Mouse (Mus musculus): ENCODE results near the gene Cog8.
"Not testable (repeated sequence)": the region's sequence is repeated elsewhere in the genome, so short reads cannot be mapped to it uniquely, and the experiment has no call there.

The Cog8 gene

DNA sequence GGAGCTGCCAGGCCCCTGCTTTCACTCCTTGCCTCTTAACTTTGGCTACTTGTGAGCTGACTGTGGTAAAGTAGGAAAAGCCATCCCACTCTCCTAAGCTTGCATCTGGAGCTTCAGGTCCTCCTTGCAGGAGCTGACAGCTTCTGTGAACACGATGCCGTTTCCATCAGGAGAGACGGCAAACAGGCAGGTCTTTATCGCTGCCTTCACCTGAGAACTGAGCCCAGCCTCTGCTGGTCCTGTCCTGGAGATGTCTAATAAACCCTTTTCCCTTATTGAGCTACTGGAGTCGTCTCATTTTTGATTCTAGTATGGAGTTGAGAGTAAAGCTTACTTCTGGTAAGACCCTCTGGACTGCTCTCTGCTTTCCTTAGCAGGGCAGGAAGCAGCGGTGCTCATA is 11.0 kb downstream of the Cog8 start:
- DNase-seq (ENCODE audit: low read depth, low spot score): no peak

DNA sequence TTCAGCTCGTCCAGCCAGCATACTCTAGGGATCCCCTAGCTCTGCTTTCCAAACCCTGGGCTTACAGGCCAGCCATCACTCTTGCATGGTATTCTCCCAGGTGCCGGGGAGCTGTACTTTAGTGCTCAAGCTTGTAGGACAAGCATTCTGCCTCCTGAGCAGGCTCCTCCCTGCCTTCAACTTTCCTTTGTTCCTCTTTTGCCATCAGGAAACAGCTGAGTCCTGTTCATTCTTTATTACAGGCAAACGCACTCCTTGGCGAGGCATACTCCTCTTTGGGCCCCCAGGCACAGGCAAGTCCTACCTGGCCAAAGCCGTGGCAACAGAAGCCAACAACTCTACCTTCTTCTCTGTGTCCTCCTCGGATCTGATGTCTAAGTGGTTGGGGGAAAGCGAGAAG is 15.9 kb downstream of the Cog8 start:
- DNase-seq (ENCODE audit: low read depth, low spot score): no peak

DNA sequence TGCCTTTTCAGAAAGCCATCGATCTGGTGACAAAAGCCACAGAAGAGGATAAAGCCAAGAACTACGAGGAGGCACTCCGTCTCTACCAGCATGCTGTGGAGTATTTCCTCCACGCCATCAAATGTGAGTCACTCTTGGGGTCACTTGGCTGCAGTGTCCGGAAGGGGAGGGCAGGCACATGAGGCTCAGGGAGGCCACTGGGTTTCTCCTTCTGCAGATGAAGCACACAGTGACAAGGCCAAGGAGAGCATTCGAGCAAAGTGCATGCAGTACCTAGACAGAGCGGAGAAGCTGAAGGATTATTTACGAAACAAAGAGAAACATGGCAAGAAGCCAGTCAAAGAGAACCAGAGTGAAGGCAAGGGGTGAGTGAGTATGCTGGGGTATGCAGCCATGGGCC is 19.9 kb downstream of the Cog8 start:
- DNase-seq (ENCODE audit: low read depth, low spot score): no peak

DNA sequence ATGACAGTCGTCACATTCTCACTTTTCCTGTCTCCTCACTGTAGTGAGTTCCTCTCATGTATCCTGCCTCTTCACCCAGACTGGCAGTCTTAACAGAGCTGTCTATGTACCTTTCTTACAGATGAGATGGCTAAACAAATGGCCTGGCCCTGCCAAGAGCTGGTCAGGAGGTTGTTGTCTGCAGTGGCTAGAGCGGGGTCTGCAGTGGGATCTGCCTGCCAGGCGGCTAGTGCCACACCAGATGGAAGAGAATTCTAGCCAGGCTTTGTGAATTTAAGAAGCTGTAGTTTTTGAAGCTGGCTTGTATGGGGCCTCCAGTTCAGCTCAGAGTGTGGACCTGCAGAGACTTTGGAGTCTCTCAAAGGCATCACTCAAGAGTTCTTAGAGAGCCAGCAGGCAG is 20.8 kb downstream of the Cog8 start:
- DNase-seq (ENCODE audit: low read depth, low spot score): no peak

DNA sequence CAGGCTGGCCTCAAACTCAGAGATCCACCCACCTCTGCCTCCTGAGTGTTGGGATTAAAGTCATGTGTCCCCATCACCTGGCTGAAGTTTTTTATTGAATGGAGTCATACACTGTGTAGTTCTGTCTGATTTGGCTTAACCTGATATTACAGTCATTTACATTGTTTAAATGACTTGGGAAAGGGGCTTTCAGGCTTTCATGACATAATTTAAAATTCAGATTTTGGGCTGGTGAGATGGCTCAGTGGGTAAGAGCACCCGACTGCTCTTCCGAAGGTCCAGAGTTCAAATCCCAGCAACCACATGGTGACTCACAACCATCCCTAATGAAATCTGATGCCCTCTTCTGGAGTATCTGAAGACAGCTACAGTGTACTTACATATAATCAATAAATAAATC is 22.9 kb downstream of the Cog8 start:
- not testable (repeated sequence) for DNase-seq (ENCODE audit: low read depth, low spot score)

DNA sequence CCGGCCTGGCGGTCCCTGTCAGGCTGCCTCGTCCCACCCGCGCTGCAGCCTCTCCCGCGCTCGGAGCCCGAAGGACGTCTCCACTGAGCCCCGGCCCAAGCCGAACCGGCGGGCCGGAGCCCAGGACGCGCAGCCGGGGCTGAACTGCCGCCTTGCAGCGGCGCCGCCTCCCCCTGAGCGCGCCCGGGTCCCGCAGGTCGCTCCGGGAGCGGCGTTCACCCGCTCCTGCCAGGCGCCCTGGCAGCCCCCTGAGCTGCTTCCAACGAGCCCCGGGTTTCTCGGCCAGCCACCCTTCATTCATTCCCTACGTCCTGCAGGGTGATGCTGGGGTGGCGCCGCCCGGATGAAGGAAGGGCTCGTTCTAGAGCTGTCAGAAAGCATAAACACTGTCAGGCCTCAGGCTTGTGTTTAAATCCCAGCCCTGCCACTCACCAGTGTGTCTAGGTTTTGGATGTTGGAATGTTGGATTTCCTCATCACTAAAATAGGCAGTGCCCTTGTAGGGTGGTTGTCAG is 24.9 kb downstream of the Cog8 start:
- DNase-seq (ENCODE audit: low read depth, low spot score): no peak

DNA sequence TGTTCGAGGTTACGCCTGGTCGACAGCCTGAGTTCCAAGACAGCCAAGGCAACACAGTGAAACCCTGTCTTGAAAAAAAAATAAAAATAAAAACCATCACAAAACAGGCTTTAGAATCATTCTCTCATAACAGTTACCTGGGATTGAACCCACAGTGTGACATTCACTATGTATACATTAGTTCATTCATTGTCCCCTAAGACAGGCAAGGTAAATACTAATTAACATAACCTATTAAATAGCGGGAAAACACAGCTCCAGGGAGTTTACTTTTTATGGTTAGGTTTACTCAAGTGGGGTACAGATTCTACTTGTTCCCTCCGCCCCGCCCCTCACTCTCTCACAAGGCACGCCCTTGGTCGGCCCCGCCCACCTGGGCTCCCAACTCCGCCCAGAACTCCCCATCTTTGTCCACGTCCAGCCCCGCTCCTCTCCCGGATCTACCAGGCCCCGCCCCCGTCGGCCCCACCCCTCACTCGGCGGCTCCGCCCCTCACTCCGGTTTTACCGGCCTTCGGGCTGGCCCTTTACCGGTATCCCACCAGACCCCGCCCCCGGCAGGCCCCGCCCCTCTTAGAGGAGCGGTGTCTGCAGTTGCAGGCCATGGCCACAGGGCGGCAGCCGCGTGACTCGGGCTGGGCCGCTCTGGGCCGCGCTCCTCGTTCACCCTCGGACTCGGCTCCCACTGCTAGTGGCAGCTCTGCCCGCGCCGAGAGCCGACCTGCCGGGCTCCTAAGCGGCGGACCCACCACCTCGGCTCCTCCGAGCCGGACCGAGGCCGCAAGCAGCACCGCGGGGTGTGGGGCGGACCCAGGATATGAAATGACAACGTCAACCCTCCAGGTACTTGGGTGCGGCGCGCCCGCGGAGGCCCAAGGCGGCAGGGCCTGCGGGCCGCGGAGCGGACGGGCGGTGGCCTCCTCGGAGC is 25.6 kb downstream of the Cog8 start, which contains the start of gene Vps4a:
Vps4a (plus strand) TSS at position 573 of the 927 bp plus-strand sequence.
- DNase-seq (ENCODE audit: low read depth, low spot score): peak; percentile 91

DNA sequence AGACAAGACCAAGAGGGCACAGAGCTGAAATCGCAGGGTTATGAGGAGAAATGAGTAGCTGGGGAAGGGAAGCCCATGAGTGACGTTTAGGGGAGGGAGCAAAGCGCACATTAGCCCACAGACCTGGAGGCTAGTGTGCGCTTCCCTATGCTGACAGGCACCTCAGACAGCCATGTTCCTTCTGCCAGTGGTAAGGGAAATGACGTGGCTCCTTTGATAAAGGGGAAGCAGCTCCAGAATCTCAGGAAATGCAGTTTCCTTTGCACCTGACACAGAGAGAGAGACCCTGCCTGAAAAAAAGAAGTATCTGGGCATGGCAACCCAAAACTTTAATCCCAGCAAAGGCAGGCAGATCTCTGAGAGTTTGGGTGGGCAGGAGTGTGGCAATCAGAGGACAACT is 26.4 kb downstream of the Cog8 start:
- DNase-seq (ENCODE audit: low read depth, low spot score): no peak

DNA sequence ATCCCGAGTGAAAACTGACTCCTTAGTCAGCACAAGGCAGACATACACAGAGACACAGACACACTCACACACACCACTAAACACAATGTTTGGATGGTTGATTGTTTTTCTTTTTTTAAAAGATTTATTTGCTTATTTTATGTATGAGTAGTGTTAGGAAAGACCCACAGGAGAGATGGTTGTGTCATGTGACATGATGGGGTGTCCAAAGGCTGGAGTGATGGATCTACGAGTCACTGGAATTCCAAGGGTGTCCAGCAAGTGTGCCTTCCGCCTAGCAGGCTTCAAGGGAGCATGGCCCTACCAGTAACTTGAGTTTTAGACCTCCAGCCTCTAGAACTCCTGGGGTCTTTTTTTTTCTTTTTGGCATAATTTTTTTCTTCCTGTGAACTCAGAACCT is 27.2 kb downstream of the Cog8 start:
- DNase-seq (ENCODE audit: low read depth, low spot score): no peak

DNA sequence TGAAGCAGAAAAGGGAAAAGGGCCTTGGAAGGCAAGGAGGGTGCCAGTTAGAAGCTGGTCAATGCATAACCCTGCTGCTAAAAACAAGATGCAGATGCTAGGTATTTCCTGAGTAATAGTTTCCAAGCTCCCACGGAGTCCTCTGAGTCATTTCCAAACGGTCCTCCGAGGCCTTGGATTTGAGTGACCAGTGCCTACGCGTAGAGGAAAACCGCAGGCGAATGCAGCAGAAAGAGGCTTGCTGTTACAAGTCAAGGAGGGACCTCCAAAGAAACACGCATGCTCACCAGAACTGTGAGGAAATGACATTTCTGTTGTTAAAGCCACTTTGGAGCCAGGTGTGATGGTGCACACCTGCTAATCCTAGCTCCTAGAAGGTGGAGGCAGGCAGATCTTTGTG is 33.0 kb downstream of the Cog8 start:
- DNase-seq (ENCODE audit: low read depth, low spot score): no peak

DNA sequence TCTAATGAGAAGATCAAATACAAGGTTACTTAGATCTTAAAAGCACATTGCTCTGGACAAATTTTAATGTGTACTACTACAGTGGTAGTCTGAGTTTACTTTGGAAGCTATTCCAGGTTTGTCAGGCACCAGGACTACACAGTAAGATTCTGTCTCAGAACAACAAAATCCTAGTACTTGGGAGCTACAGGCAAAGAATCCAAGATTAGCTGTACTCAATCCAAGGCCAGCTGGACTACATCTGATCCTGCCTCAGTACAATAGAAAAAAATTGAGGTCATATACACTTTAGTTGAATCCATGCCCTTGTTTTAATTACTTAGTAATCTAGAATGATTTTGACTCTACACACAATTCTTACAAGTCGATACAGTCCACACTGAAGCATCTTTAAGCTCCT is 41.6 kb downstream of the Cog8 start:
- DNase-seq (ENCODE audit: low read depth, low spot score): no peak

DNA sequence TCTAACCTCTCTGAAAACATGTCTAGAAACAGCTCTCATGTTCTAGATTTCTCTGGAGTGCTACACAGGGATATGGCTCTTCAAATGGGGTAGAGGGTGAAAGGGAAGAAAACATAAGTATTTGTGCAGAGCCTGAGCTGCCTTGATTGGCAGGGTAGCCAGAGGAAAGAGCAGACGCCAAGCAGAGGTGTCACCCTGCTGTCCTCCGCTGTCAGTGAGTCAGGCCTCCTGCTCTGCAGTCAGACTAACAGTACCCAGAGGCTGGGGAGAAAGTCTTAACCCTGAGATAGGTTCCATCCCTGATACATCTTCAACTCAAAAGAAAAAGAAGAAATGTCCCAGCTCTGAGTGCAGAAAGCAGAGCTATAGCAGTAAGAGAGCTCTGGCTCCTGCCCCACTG is 43.8 kb downstream of the Cog8 start:
- no peak for DNase-seq (ENCODE audit: low read depth, low spot score)

DNA sequence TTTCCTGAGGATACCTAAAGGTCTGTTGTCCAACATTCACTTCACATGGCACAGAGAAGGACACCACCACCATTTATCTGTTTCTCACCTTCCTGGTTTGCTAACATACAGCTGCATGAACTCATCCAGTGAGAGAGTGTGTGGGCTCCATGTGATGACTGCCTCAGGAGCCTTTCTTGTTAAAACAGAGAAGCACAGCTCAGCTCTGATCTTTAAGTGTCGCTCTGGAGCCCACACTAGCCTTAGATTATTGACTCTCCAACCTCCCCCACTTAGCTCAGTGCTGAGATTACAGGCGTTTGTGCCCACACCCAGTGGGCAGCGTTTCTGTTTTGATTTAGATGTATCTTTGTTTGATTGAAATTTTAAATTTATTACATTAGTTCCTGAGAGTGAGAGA is 48.7 kb downstream of the Cog8 start:
- DNase-seq (ENCODE audit: low read depth, low spot score): no peak

DNA sequence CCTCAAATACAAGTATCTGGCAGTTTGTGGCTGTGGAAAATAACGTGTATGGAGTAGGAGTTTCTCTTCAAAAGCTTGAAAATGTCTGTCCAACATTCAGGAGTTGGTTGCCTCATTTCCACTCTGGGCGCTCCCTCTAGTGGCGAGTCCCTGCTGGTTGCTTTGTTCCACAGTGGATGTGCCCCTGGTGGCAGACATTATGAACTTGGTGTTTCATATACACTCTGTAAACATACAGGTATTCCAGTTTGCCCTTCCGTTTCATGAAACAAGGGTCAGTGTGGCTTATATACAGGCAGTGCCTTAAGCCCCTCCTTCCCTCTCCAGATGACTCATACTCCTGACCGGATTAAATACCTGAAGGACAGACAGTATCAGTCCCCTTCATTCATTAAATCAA is 54.0 kb downstream of the Cog8 start:
- peak; percentile 84 for DNase-seq (ENCODE audit: low read depth, low spot score)

DNA sequence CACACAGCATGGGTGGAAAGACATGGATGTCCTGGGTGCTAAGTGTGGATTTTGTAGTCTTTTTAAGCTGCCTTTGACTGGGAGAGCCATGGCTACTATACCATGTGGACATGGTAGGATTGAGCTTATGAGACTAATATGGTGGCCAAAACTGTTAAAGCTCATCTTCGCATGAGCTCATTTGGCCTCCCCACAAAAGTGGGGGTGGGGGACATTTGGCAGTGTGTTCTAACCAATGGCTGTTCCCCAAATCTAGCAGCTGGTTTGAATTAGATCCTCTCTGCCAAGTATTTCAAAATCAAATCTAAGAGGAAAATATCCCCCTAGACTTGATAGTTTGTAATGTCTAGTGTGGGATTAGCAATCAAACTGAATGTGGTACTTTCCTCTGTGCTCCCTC is 57.4 kb downstream of the Cog8 start:
- no peak for DNase-seq (ENCODE audit: low read depth, low spot score)

DNA sequence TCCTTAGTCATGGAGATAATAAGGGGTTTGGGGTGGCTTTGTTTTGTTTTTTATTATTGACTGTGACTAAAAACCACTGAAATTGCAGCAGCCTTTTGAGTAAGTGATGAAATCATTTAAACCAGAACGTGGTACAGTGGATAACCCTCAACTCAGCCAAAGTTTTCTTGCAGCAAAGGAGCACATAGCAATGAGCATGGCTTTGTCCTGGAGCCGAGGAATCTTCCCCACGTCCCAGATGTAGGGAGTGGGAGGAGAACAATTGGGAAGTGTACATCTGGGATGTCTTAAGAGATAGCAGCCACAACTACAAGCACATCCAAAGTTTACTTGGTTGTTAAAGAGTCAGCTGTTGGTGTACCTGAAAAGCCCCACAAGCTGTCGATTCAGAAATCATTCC is 59.1 kb downstream of the Cog8 start:
- DNase-seq (ENCODE audit: low read depth, low spot score): no peak

DNA sequence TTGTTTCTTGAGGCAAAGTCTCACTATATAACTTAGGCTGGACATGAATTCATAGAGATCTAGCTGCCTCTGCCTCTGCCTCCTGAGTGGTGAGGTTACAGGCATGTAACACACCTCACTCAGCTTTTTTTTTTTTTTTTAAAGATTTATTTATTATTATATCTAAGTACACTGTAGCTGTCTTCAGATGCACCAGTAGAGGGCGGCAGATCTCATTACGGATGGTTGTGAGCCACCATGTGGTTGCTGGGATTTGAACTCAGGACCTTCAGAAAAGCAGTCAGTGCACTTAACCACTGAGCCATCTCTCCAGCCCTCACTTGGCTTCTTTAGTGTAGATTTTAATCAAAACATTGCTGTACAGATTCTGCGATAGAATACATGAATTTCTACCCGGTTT is 60.1 kb downstream of the Cog8 start:
- DNase-seq (ENCODE audit: low read depth, low spot score): not testable (repeated sequence)
